Mouse (Mus musculus) kidney, embryonic 15.5 days (tissue): Measurements from ENCODE around the gene Chchd3. TPM values are rescaled to one million over a fixed set of nuclear protein-coding genes. Genes with fewer than 3 reads are reported as not detected.

Source experiments
- ATAC-seq: fragments of 200-750 bp; cut with Nextera tagmentation; replicated peaks from 2 replicates; pipeline ENCODE4 v1.8.0; 2017; ENCODE audit warnings: moderate TSS enrichment; ENCODE audit not compliant: low FRiP score
- H3K27ac ChIP-seq: fragments of 300-500 bp; sonication (generic); 2 replicates; pipeline ENCODE4 v1.5.1; 2015; ENCODE audit warnings: mild to moderate bottlenecking, inconsistent platforms
- H3K27me3 ChIP-seq: fragments of 300-500 bp; sonication (generic); 2 replicates; pipeline ENCODE4 v1.6.1; 2015; ENCODE audit warnings: inconsistent platforms
- H3K36me3 ChIP-seq: fragments of 300-500 bp; sonication (generic); 2 replicates; pipeline ENCODE4 v1.6.1; 2015; ENCODE audit warnings: inconsistent platforms
- H3K4me1 ChIP-seq: fragments of 300-500 bp; sonication (generic); 2 replicates; pipeline ENCODE4 v1.6.1; 2015; ENCODE audit warnings: inconsistent platforms
- H3K4me2 ChIP-seq: fragments of 300-500 bp; sonication (generic); 2 replicates; pipeline ENCODE4 v1.6.1; 2015; ENCODE audit warnings: moderate library complexity, mild to moderate bottlenecking, inconsistent platforms
- H3K4me3 ChIP-seq: fragments of 300-500 bp; sonication (generic); replicated peaks from 2 replicates; pipeline ENCODE4 v1.5.1; 2015; ENCODE audit warnings: mild to moderate bottlenecking, inconsistent platforms
- H3K9ac ChIP-seq: fragments of 300-500 bp; sonication (generic); 2 replicates; pipeline ENCODE4 v1.6.1; 2015; ENCODE audit warnings: mild to moderate bottlenecking, inconsistent platforms
- H3K9me3 ChIP-seq: fragments of 300-500 bp; sonication (generic); replicated peaks from 2 replicates; pipeline ENCODE4 v1.6.1; 2016; ENCODE audit warnings: inconsistent platforms
- WGBS: fragments of 180-500 bp; shearing (Covaris S2); methylation state at CpG from one replicate; pipeline ENCODE4 v1.1.7; 2015; ENCODE audit warnings: mixed read lengths; 5-methylcytosine and 5-hydroxymethylcytosine counted together
- polyA plus RNA-seq: library from polyadenylated mRNA; unstranded; fragments of >200 nt; fragmentation: Nextera tagmentation; extraction: Ambion mirVana; gene quantifications from 2 replicates; pipeline ENCODE4 v1.2.1, GENCODE M21; 2015

The Chchd3 gene
- polyA plus RNA-seq, 1 experiment from 2014 or later, result 116 TPM

DNA sequence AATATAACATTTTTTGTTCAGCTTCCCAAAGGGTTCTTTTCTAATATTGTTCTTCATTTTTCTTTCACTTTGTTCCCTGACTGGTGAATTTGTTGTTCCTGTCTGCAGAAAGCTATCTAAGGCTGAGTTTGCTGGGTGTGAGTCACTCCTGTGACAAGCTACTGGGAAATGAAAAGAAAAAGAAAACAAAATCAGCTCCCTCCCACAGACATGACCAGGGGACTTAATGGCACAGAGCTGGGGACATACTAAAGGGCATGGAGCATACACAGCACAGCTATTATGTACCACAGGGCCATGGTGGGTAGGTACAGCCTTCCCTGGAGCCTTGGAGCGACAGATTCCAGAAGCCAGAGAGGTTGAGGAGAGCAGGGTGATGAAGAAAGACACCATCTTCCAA is 63.5 kb downstream of the Chchd3 start:
- no peaks in the 10 kb centered on the region for H3K9me3 ChIP-seq
- peaks cover 9% of the 10 kb centered on the region for H3K4me1 ChIP-seq
- H3K4me3 ChIP-seq, result no peak overlapping the region
- ATAC-seq, result 0 out of 2 replicates have a peak, but pooled peaks have one; percentile 33
- H3K27me3 ChIP-seq, result no peaks in the 10 kb centered on the region
- 0 out of 2 replicates have a peak overlapping the region, but pooled peaks have one; percentile 11 for H3K27ac ChIP-seq
- 85% methylated on average over 1 of the region's 1 CpGs for WGBS
- no peaks in the 10 kb centered on the region for H3K36me3 ChIP-seq
- no peak overlapping the region for H3K4me2 ChIP-seq
- H3K9ac ChIP-seq, result no peak overlapping the region

DNA sequence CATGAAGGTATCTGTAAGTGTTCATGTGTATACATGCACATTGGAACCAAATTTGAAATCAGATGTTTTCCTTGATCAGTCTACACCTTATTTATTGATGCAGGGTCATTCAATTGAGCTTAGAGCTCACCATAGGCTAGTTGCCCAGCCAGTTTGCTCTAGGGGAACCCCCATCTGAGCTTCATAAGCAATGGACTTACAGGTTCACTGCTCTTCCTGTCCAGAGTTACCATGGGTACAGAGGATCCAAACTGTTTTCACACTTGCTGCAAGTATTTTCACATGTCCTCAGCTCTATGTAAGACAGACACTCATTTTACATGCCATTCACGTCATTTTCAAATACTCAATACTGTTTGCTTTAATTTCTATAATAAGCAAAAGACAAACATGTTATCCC is 66.2 kb downstream of the Chchd3 start:
- H3K9ac ChIP-seq, result no peak overlapping the region
- H3K27ac ChIP-seq, result no peak overlapping the region
- H3K27me3 ChIP-seq, result no peaks in the 10 kb centered on the region
- WGBS, result 89% methylated on average over 1 of the region's 1 CpGs
- peaks cover 22% of the 10 kb centered on the region for H3K4me1 ChIP-seq
- H3K9me3 ChIP-seq, result no peaks in the 10 kb centered on the region
- H3K36me3 ChIP-seq, result no peaks in the 10 kb centered on the region
- no peak overlapping the region for H3K4me2 ChIP-seq
- H3K4me3 ChIP-seq, result no peak overlapping the region
- no peak for ATAC-seq

DNA sequence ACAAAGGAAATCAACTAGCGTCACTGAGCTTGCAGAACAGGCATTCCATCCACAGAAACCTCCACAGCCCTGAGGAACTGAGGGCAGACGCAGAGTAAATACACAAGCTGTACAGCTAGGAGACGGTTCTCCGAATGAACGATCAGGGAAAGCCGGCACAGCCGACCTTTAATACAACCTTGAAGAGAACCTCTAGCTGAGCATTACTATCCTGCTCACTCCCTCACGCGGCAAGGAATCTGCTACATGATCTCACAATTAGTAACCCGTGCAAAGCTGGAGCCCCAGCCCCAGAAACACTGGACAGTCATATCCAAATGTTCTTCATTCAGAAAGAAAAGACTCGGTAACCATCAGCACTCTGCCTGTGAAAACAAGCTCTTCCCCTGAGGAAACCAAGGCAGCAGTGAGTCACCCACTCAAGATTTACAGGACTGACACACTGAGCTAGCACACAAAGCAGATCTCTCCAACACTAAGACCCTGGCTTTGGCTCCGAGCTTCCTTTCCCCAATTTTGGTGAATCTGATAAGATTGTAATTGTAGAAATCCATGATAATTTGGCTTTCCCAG is 69.9 kb downstream of the Chchd3 start:
- 0 out of 2 replicates have a peak overlapping the region, but pooled peaks have one; percentile 23 for H3K4me2 ChIP-seq
- ATAC-seq, result peak; percentile 64; the same call in 1 of the 2 replicates
- peaks cover 18% of the 10 kb centered on the region for H3K4me1 ChIP-seq
- H3K9ac ChIP-seq, result no peak overlapping the region
- no peaks in the 10 kb centered on the region for H3K9me3 ChIP-seq
- no peak overlapping the region for H3K4me3 ChIP-seq
- WGBS, result 26% methylated on average over 12 of the region's 12 CpGs
- H3K27ac ChIP-seq, result 0 out of 2 replicates have a peak overlapping the region, but pooled peaks have one; percentile 13
- H3K36me3 ChIP-seq, result no peaks in the 10 kb centered on the region
- H3K27me3 ChIP-seq, result no peaks in the 10 kb centered on the region

- no peaks in the 10 kb centered on the region for H3K36me3 ChIP-seq
- no peak overlapping the region for H3K4me3 ChIP-seq
- WGBS, result 93% methylated on average over 8 of the region's 8 CpGs
- H3K27ac ChIP-seq, result no peak overlapping the region
- H3K4me1 ChIP-seq, result peaks cover 19% of the 10 kb centered on the region
- H3K9me3 ChIP-seq, result no peaks in the 10 kb centered on the region
- no peaks in the 10 kb centered on the region for H3K27me3 ChIP-seq
- H3K9ac ChIP-seq, result no peak overlapping the region
- H3K4me2 ChIP-seq, result no peak overlapping the region
- ATAC-seq, result no peak
Measured at GRCm38 (mm10) chr6:32988561-32988960, 71.5 kb downstream of the Chchd3 start.

DNA sequence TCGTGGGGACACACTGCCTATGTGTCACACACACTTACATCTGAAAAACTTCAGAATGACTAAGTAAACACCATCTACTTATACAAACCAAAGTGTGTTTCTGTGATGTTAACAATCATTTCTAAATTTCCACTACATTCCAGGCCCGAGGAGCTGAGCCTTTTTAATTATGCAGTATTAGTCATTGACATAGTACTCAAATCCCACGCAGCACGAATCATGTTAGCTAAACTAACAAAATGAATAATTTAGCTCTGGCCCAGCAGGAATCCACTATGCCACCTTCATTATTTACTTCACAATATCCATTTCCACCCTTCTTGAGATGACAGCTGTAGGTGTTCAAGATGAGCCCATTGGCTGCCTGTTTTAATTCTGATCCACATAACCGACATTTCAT is 76.2 kb downstream of the Chchd3 start:
- 76% methylated on average over 5 of the region's 5 CpGs for WGBS
- no peaks in the 10 kb centered on the region for H3K9me3 ChIP-seq

DNA sequence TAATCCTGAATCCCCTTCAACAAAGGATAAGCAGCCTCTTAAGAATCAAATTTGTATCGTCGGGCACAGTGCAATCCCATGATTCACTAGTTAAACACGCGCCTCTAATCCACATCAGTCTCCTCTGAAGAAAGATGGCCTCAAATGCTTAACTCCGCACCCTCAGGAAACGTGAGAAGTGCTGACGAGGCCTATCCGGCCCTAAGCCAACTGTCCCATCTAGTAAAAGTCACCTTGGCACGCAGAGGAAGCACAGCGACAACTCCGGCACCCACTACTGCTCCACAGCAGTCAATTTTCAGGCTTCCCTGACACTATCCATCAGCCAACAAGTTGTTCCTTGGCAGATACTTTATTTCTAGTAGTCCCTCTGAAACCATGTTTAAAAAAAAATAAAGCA is 78.8 kb downstream of the Chchd3 start:
- no peaks in the 10 kb centered on the region for H3K27me3 ChIP-seq
- 74% methylated on average over 11 of the region's 11 CpGs for WGBS
- no peak overlapping the region for H3K4me2 ChIP-seq
- ATAC-seq, result no peak
- H3K9me3 ChIP-seq, result no peaks in the 10 kb centered on the region
- no peaks in the 10 kb centered on the region for H3K36me3 ChIP-seq
- peaks cover 19% of the 10 kb centered on the region; the same call in 1 of the 2 replicates for H3K4me1 ChIP-seq
- no peak overlapping the region for H3K9ac ChIP-seq
- H3K4me3 ChIP-seq, result no peak overlapping the region
- H3K27ac ChIP-seq, result no peak overlapping the region

More for the DNA sequence above, 76.2 kb downstream of the Chchd3 start:
- Histone ChIP-seq H3K36me3 (no peaks in the 10 kb centered on the region), H3K4me1 (peaks cover 17% of the 10 kb centered on the region; the same call in 1 of the 2 replicates), H3K27ac (no peak overlapping the region), H3K4me2 (no peak overlapping the region), H3K4me3 (no peak overlapping the region), H3K9ac (no peak overlapping the region), H3K27me3 (no peaks in the 10 kb centered on the region)
- ATAC-seq, result no peak

DNA sequence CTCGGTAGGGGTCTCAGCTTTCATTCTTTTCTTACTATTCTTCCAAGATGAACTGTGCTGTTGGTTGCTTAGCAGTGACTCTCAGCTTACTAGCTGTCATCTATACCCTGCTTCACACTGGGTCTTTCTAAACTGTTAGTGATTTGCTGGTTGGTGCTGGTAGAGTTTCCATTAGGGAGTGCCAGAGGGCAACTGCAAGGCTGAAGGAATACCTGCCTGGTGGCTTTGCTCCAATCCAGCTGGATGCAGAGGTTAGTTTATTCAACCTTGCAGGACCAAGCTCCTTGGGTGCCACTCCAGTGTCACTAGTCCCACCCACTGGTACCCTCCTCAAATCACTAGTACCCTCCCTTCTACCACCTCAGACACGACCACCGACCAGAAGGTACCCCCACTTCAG is 81.2 kb downstream of the Chchd3 start:
- H3K9ac ChIP-seq, result no peak overlapping the region
- no peak for ATAC-seq
- no peaks in the 10 kb centered on the region for H3K9me3 ChIP-seq
- WGBS, result 89% methylated on average over 3 of the region's 3 CpGs
- no peak overlapping the region for H3K4me2 ChIP-seq
- no peak overlapping the region for H3K27ac ChIP-seq
- H3K4me3 ChIP-seq, result no peak overlapping the region
- H3K27me3 ChIP-seq, result no peaks in the 10 kb centered on the region
- H3K36me3 ChIP-seq, result no peaks in the 10 kb centered on the region
- peaks cover 15% of the 10 kb centered on the region; the same call in 1 of the 2 replicates for H3K4me1 ChIP-seq

DNA sequence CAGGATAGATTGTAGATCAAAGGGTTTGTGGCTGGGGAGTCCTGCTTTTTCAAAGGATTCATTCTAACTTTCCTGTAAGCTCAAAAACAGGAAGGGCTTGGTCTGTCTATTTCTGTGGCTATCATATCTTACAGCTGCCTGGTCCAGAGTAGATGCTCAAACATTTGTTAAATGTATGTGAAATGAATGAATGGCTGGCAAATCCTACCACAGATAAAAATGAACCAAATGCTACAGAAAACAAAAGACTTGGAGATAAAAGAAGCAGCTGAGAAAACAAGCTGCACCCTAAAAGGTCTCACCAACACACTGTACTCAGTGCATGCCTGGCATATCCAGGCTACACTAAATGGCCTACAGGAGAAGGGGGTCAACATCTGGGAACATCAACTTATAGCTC is 88.1 kb downstream of the Chchd3 start:
- no peak overlapping the region for H3K4me2 ChIP-seq
- H3K4me3 ChIP-seq, result no peak overlapping the region
- no peak for ATAC-seq
- no peak overlapping the region for H3K9ac ChIP-seq
- H3K27me3 ChIP-seq, result no peaks in the 10 kb centered on the region
- H3K27ac ChIP-seq, result no peak overlapping the region
- no peaks in the 10 kb centered on the region for H3K4me1 ChIP-seq
- peaks cover 9% of the 10 kb centered on the region; the same call in 1 of the 2 replicates for H3K36me3 ChIP-seq
- H3K9me3 ChIP-seq, result no peaks in the 10 kb centered on the region

GRCm38 (mm10) chr6:32968971-32969370 is 91.1 kb downstream of the Chchd3 start:
- Histone ChIP-seq H3K4me2 (no peak overlapping the region), H3K4me1 (no peaks in the 10 kb centered on the region), H3K4me3 (no peak overlapping the region), H3K9me3 (no peaks in the 10 kb centered on the region), H3K27me3 (no peaks in the 10 kb centered on the region), H3K27ac (no peak overlapping the region), H3K36me3 (peaks cover 9% of the 10 kb centered on the region; the same call in 1 of the 2 replicates), H3K9ac (no peak overlapping the region)
- no peak for ATAC-seq
- WGBS, result 80% methylated on average over 2 of the region's 2 CpGs

DNA sequence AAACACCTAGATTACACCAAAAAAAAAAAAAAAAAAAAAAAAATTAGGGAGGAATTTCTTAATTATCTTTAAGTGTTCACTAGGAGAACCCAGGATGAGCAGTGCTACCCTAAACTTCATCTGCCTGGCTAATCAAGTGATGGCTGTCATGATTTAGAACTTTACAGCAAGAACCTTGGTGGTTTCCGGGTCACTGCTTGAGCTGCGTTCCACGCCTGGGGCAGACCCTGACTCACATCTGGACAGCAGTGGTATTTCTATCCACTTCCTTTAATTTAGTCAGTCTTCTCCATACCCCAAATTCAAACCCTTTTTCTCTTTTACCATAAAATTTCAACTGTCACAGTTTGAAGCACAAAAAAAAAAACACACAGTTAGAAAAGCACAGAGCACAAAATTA is 98.0 kb downstream of the Chchd3 start:
- WGBS, result 13% methylated on average over 3 of the region's 3 CpGs
- H3K36me3 ChIP-seq, result peaks cover under 1% of the 10 kb centered on the region; the same call in 1 of the 2 replicates
- no peak overlapping the region for H3K27ac ChIP-seq
- H3K4me1 ChIP-seq, result peaks cover 24% of the 10 kb centered on the region
- no peaks in the 10 kb centered on the region for H3K27me3 ChIP-seq
- H3K4me2 ChIP-seq, result no peak overlapping the region
- H3K4me3 ChIP-seq, result no peak overlapping the region
- no peaks in the 10 kb centered on the region for H3K9me3 ChIP-seq
- 0 out of 2 replicates have a peak, but pooled peaks have one; percentile 18 for ATAC-seq
- no peak overlapping the region for H3K9ac ChIP-seq

DNA sequence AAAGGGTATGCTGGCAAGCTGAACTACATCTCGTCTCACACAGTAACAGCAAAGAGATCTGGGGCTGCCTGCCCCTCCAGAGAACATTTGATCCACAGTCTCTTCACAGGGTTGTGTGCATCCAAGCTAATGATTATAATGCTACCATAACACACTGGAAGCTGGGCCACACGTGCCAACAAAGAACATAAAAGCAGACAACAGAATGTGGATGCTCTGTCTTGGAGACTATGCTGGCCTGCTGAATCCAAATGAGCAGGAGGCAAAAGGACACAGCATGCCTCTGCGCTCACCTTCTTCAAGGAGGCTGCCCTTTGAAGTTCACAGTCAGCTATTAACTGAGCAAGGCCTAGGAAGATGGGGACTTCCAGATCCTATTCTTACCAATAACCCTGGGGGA is 98.6 kb downstream of the Chchd3 start:
- Histone ChIP-seq H3K4me3 (no peak overlapping the region), H3K4me1 (peaks cover 24% of the 10 kb centered on the region), H3K27ac (no peak overlapping the region), H3K27me3 (no peaks in the 10 kb centered on the region), H3K36me3 (no peaks in the 10 kb centered on the region), H3K4me2 (no peak overlapping the region), H3K9me3 (no peaks in the 10 kb centered on the region), H3K9ac (no peak overlapping the region)
- 0 out of 2 replicates have a peak, but pooled peaks have one; percentile 18 for ATAC-seq
- 56% methylated on average over 3 of the region's 3 CpGs for WGBS

DNA sequence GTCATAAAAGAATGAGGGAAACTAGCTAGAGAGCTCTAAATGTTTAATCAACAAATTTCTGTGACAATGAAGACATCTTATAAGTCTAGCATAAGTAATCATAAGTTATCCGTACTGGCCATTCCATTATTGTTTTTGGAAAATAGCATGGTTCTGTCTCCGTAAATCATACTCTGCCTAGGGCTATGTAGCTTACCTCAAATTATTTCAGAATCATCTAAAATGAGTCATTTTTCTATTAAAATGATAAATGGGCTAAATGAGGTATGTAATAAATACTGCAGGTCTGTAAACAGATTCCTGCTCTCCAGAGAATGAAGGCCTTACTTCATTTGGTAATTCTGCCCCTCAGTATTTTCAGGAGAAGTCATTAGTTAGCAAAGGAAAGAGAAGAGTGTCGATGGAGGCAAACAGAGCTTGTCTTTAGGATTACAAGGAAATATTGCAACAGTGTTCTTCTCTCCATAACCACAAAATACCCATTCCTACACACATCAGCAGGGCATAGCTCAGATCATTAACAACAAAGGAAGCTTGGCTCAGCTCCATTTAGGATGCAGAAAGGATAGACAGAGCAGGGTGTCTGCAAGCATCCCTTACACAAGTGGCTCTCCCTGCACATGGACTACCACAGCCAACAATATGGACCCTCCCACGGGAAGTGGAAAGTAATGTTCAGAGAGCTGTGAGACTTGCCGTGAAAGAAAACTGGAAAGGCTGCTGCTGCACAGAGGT is 100.1 kb downstream of the Chchd3 start:
- Histone ChIP-seq H3K4me3 (no peak overlapping the region), H3K9me3 (no peaks in the 10 kb centered on the region), H3K27ac (no peak overlapping the region), H3K36me3 (no peaks in the 10 kb centered on the region), H3K9ac (no peak overlapping the region), H3K4me1 (peaks cover 24% of the 10 kb centered on the region), H3K4me2 (no peak overlapping the region), H3K27me3 (no peaks in the 10 kb centered on the region)
- 62% methylated on average over 5 of the region's 5 CpGs for WGBS
- no peak for ATAC-seq
